ENCODE assay signal across 7 mouse cellular contexts in the genomic region with DNA sequence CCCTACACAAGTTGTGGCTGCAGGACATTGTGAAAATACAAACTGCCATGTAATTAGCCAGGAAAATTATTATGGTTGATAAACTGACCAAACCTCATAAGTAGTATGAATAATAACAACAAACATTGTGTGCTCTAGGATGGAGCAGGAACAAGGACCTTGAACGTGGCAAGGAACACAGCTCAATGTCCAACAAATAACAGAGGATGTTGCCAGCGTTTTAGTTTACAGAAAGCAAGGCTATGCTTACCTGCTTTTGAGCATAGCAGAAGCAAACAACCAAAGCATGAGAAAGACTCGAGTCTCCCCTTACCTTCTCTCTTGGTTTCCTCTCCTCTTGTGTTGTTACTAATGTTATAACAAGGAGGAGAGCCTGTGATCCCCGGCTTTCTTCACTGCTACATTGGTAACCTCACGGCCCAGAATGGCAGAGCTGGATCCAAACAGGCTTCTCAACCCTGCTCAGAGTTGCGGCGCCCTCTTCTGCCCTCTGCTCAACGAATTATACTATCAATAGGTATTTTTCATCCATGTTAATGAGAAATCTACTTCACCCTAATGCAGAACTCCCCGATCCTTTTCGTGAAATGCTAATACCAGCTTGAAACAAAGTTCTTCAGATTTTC. TPM values are rescaled to one million over a fixed set of nuclear protein-coding genes. Genes with fewer than 3 reads are reported as not detected.
DNase-seq lines count a peak whose midpoint lies in the region; ATAC-seq and TF ChIP-seq lines count a peak whose summit lies in the region.

No protein-coding gene starts in this region.

- peaks cover 17% of the 10 kb centered on the region for H3K4me1 ChIP-seq in testis, adult 2 months (ENCODE audit: control insufficient read depth, insufficient read depth, low read length)
- H3K4me1 ChIP-seq in heart, embryonic 16.5 days (ENCODE audit: control insufficient read depth, insufficient read depth, low read length), result peaks cover 49% of the 10 kb centered on the region
- H3K4me1 ChIP-seq in liver, embryonic 11.5 days (replicated peaks; ENCODE audit: control insufficient read depth, insufficient read depth, low read length), result peaks cover 56% of the 10 kb centered on the region
- peaks cover 47% of the 10 kb centered on the region for H3K4me1 ChIP-seq in stomach, embryonic 15.5 days

- DNase-seq in testis, postnatal 14 days (ENCODE audit: low spot score), result no peak
- peak; percentile 60 to 63 for DNase-seq in cerebellum, postnatal 10 days
- DNase-seq in liver, embryonic 11.5 days (ENCODE audit: low spot score), result no peak
- no peak for DNase-seq in gastrocnemius, postnatal 4 days (ENCODE audit: low spot score in 2 of 2)

- no peaks in the 10 kb centered on the region for H3K27me3 ChIP-seq in testis, adult 2 months (ENCODE audit: control insufficient read depth, insufficient read depth, low read length)
- H3K27me3 ChIP-seq in heart, embryonic 16.5 days (ENCODE audit: control insufficient read depth, insufficient read depth, low read length), result no peaks in the 10 kb centered on the region
- H3K27me3 ChIP-seq in liver, embryonic 11.5 days (replicated peaks; ENCODE audit: control insufficient read depth, insufficient read depth, low read length), result no peaks in the 10 kb centered on the region
- no peaks in the 10 kb centered on the region for H3K27me3 ChIP-seq in stomach, embryonic 15.5 days (replicated peaks)

- H3K4me3 ChIP-seq in testis, adult 2 months (ENCODE audit: control insufficient read depth, low read depth, low read length), result peak overlapping the region; percentile 90
- H3K4me3 ChIP-seq in heart, embryonic 16.5 days (ENCODE audit: low read length), result peak overlapping the region; percentile 90
- peak overlapping the region; percentile 87 for H3K4me3 ChIP-seq in liver, embryonic 11.5 days (ENCODE audit: low read depth, low read length)
- H3K4me3 ChIP-seq in stomach, embryonic 15.5 days (replicated peaks), result peak overlapping the region; percentile 97

- H3K27ac ChIP-seq in testis, adult 2 months (ENCODE audit: control insufficient read depth, insufficient read depth, low read depth, low read length), result peak overlapping the region; percentile 80
- peak overlapping the region; percentile 77 for H3K27ac ChIP-seq in heart, embryonic 16.5 days (ENCODE audit: low read length)
- peak overlapping the region; percentile 47 for H3K27ac ChIP-seq in liver, embryonic 11.5 days (ENCODE audit: low read depth, low read length)
- peak overlapping the region; percentile 76 for H3K27ac ChIP-seq in stomach, embryonic 15.5 days

- no peak for ATAC-seq in heart, embryonic 16.5 days (replicated peaks; ENCODE audit: extremely low read depth, insufficient read depth, low FRiP score)
- no peak for ATAC-seq in liver, embryonic 11.5 days (replicated peaks; ENCODE audit: low FRiP score)
- no peak for ATAC-seq in stomach, embryonic 15.5 days (ENCODE audit: insufficient read depth, low FRiP score, low read depth)

- no peaks in the 10 kb centered on the region for H3K36me3 ChIP-seq in testis, adult 2 months (ENCODE audit: control insufficient read depth, insufficient read depth, low read length)
- no peaks in the 10 kb centered on the region for H3K36me3 ChIP-seq in heart, embryonic 16.5 days (ENCODE audit: control insufficient read depth, insufficient read depth)
- peaks cover 3% of the 10 kb centered on the region; the same call in 1 of the 2 replicates for H3K36me3 ChIP-seq in liver, embryonic 11.5 days (ENCODE audit: control insufficient read depth, insufficient read depth, low read length)
- H3K36me3 ChIP-seq in stomach, embryonic 15.5 days, result no peaks in the 10 kb centered on the region

- 24% methylated on average over 10 of the region's 10 CpGs for WGBS in heart, embryonic 16.5 days
- WGBS in liver, embryonic 11.5 days, result 29% methylated on average over 10 of the region's 10 CpGs
- 36% methylated on average over 10 of the region's 10 CpGs for WGBS in stomach, embryonic 15.5 days

- TF ChIP-seq CTCF in testis, adult 2 months (IDR thresholded peaks at IDR 0.05; ENCODE audit: control insufficient read depth, insufficient read depth, insufficient replicate concordance, low read depth, low read length), result no peak

- peak overlapping the region; percentile 63 for H3K9ac ChIP-seq in heart, embryonic 16.5 days (ENCODE audit: low read length)
- peak overlapping the region; percentile 67 for H3K9ac ChIP-seq in liver, embryonic 11.5 days (ENCODE audit: low read depth, low read length)
- H3K9ac ChIP-seq in stomach, embryonic 15.5 days, result no peak overlapping the region

- peak overlapping the region; percentile 77 for H3K4me2 ChIP-seq in heart, embryonic 16.5 days (ENCODE audit: low read depth, low read length)
- peak overlapping the region; percentile 65 for H3K4me2 ChIP-seq in liver, embryonic 11.5 days
- H3K4me2 ChIP-seq in stomach, embryonic 15.5 days, result peak overlapping the region; percentile 61

- no peak for TF ChIP-seq POLR2A in testis, adult 2 months (IDR thresholded peaks at IDR 0.05; ENCODE audit: control insufficient read depth, low read depth, low read length)

- no peaks in the 10 kb centered on the region for H3K9me3 ChIP-seq in heart, embryonic 16.5 days (replicated peaks; ENCODE audit: control insufficient read depth, low read length)
- H3K9me3 ChIP-seq in liver, embryonic 11.5 days (ENCODE audit: control insufficient read depth, low read length), result no peaks in the 10 kb centered on the region
- H3K9me3 ChIP-seq in stomach, embryonic 15.5 days, result no peaks in the 10 kb centered on the region

RNA-seq across cellular contexts. Expression of a gene that starts 0.7 kb away (rescaled TPM):
- polyA plus RNA-seq in testis, adult 2 months (2012; rRNA removed), result 12.3 and 13.7 TPM in 2 replicates
- polyA plus RNA-seq in heart, embryonic 16.5 days (2015; fragmentation: Nextera tagmentation; extraction: Ambion mirVana), result 10.0 and 10.8 TPM in 2 replicates
- polyA plus RNA-seq in liver, embryonic 11.5 days (2014; fragmentation: Nextera tagmentation; extraction: Ambion mirVana), result 11.9 and 12.6 TPM in 2 replicates
- polyA plus RNA-seq in stomach, embryonic 15.5 days (2015; fragmentation: Nextera tagmentation; extraction: Ambion mirVana), result 13.9 and 14.3 TPM in 2 replicates
- total RNA-seq in gastrocnemius, postnatal 4 days (2021), result 10 to 100 TPM; 15.7 to 17.2 TPM

RNA-seq across cellular contexts. Expression of a gene that starts 45.1 kb away (rescaled TPM):
- 3.0 and 4.1 TPM in 2 replicates for polyA plus RNA-seq in testis, adult 2 months (2012; rRNA removed)
- 72.6 and 76.3 TPM in 2 replicates for polyA plus RNA-seq in heart, embryonic 16.5 days (2015; fragmentation: Nextera tagmentation; extraction: Ambion mirVana)
- 9.9 and 11.6 TPM in 2 replicates for polyA plus RNA-seq in liver, embryonic 11.5 days (2014; fragmentation: Nextera tagmentation; extraction: Ambion mirVana)
- 41.0 and 41.2 TPM in 2 replicates for polyA plus RNA-seq in stomach, embryonic 15.5 days (2015; fragmentation: Nextera tagmentation; extraction: Ambion mirVana)
- total RNA-seq in gastrocnemius, postnatal 4 days (2021), result 10 to 100 TPM; 56.8 to 65.5 TPM

Comparison
In these comparisons a context has a peak if more than half of its experiments do, and no peak if none do; other contexts are left out.
1. DNase-seq: peak in cerebellum, postnatal 10 days (2 of 2); none in testis, postnatal 14 days (single experiment), liver, embryonic 11.5 days (single experiment) and gastrocnemius, postnatal 4 days (0 of 2).
2. Peak in every context shown above with its lines, with median percentiles within 50 percentile points of each other: H3K27ac ChIP-seq, H3K4me3 ChIP-seq and H3K4me2 ChIP-seq.